Mouse (Mus musculus) intestine, embryonic 14.5 days (tissue): Measurements from ENCODE around the gene Il1a. TPM values are rescaled to one million over a fixed set of nuclear protein-coding genes. Genes with fewer than 3 reads are reported as not detected.

Experiments
- ATAC-seq: fragments of 200-750 bp; cut with Nextera tagmentation; replicated peaks from 2 replicates; pipeline ENCODE4 v1.8.0; 2017; ENCODE audit warnings: low read depth, moderate number of reproducible peaks, moderate TSS enrichment, moderate library complexity; ENCODE audit not compliant: low FRiP score, low TSS enrichment
- DNase-seq: peaks from one replicate; pipeline ENCODE4 v3.0.0-alpha.2; 2018; ENCODE audit warnings: low spot score
- H3K27ac ChIP-seq: fragments of 300-500 bp; sonication (generic); 2 replicates; pipeline ENCODE4 v1.5.1; 2014; ENCODE audit warnings: low read depth, mild to moderate bottlenecking, control low read depth
- H3K27me3 ChIP-seq: fragments of 300-500 bp; sonication (generic); replicated peaks from 2 replicates; pipeline ENCODE4 v1.6.1; 2014; ENCODE audit warnings: low read length, control low read depth; ENCODE audit not compliant: control insufficient read depth, insufficient read depth
- H3K36me3 ChIP-seq: fragments of 300-500 bp; sonication (generic); 2 replicates; pipeline ENCODE4 v1.6.1; 2014; ENCODE audit warnings: low read length, control low read depth; ENCODE audit not compliant: control insufficient read depth, insufficient read depth
- H3K4me1 ChIP-seq: fragments of 300-500 bp; sonication (generic); replicated peaks from 2 replicates; pipeline ENCODE4 v1.6.1; 2014; ENCODE audit warnings: low read length, control low read depth, mixed read lengths; ENCODE audit not compliant: control insufficient read depth, insufficient read depth
- H3K4me2 ChIP-seq: fragments of 300-500 bp; sonication (generic); 2 replicates; pipeline ENCODE4 v1.6.1; 2014; ENCODE audit warnings: low read length
- H3K4me3 ChIP-seq: fragments of 300-500 bp; sonication (generic); 2 replicates; pipeline ENCODE4 v1.5.1; 2014; ENCODE audit warnings: low read depth, low read length, control low read depth, mixed read lengths
- H3K9ac ChIP-seq: fragments of 300-500 bp; sonication (generic); 2 replicates; pipeline ENCODE4 v1.6.1; 2014; ENCODE audit warnings: mild to moderate bottlenecking, low read length
- H3K9me3 ChIP-seq: fragments of 300-500 bp; sonication (generic); 2 replicates; pipeline ENCODE4 v1.6.1; 2016; ENCODE audit warnings: low read length, control low read depth; ENCODE audit not compliant: control insufficient read depth
- WGBS: fragments of 180-500 bp; shearing (Covaris S2); extraction: QIAGEN DNeasy Blood & Tissue Kit; methylation state at CpG from one replicate; pipeline ENCODE4 v1.1.7; 2014; 5-methylcytosine and 5-hydroxymethylcytosine counted together
- polyA plus RNA-seq: library from polyadenylated mRNA; unstranded; fragments of >200 nt; fragmentation: Nextera tagmentation; extraction: Ambion mirVana; gene quantifications from 2 replicates; pipeline ENCODE4 v1.2.1, GENCODE M21; 2014

Il1a gene
- polyA plus RNA-seq, 1 experiment from 2014 or later = 0.15 TPM

GRCm38 (mm10) chr2:129315831-129316230, 6.1 kb upstream of the Il1a start:
- Histone ChIP-seq H3K36me3 (no peaks in the 10 kb centered on the region), H3K9ac (no peak overlapping the region), H3K4me2 (no peak overlapping the region), H3K27me3 (no peaks in the 10 kb centered on the region), H3K4me3 (no peak overlapping the region), H3K27ac (no peak overlapping the region), H3K9me3 (no peaks in the 10 kb centered on the region), H3K4me1 (no peaks in the 10 kb centered on the region)
- no peak for DNase-seq
- no peak for ATAC-seq
- WGBS = 70% methylated on average over 4 of the region's 4 CpGs

DNA sequence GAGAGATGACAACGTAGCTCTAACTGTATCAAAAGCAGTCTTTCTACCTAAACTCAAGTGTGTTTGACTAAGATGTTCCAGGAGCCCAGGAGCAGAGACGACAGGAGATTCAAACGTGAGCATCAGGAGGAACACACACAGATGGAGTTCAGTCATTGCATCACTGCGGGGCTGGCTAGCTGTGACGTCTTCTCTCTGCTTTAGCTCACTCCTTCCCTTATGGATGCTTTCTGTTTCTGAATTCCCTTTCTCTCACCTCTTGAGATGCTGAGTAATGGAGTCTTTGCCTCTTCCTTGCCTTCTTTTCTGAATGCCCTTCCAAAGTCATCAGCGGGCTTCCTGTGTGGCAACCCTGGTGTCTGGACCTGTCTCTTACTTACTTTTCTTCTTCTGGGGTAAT, 5.1 kb upstream of the Il1a start:
- Histone ChIP-seq H3K4me1 (no peaks in the 10 kb centered on the region), H3K36me3 (no peaks in the 10 kb centered on the region), H3K4me3 (no peak overlapping the region), H3K4me2 (no peak overlapping the region), H3K9me3 (no peaks in the 10 kb centered on the region), H3K27me3 (no peaks in the 10 kb centered on the region), H3K27ac (no peak overlapping the region), H3K9ac (no peak overlapping the region)
- WGBS = 86% methylated on average over 6 of the region's 6 CpGs
- DNase-seq (no peak), ATAC-seq (no peak)

- no peak overlapping the region for H3K9ac ChIP-seq
- WGBS = 88% methylated on average over 1 of the region's 1 CpGs
- no peaks in the 10 kb centered on the region for H3K4me1 ChIP-seq
- no peak overlapping the region for H3K4me2 ChIP-seq
- no peaks in the 10 kb centered on the region for H3K9me3 ChIP-seq
- ATAC-seq (no peak), DNase-seq (no peak)
- H3K27ac ChIP-seq = no peak overlapping the region
- H3K27me3 ChIP-seq = no peaks in the 10 kb centered on the region
- no peak overlapping the region for H3K4me3 ChIP-seq
- no peaks in the 10 kb centered on the region for H3K36me3 ChIP-seq
These were observed 4.2 kb upstream of the Il1a start for GRCm38 (mm10) chr2:129313934-129314333.

- Histone ChIP-seq H3K4me3 (no peak overlapping the region), H3K4me2 (no peak overlapping the region), H3K9me3 (no peaks in the 10 kb centered on the region), H3K27ac (no peak overlapping the region), H3K36me3 (no peaks in the 10 kb centered on the region), H3K9ac (no peak overlapping the region), H3K27me3 (no peaks in the 10 kb centered on the region), H3K4me1 (no peaks in the 10 kb centered on the region)
- DNase-seq (no peak), ATAC-seq (no peak)
- 74% methylated on average over 4 of the region's 4 CpGs for WGBS
These were observed 3.8 kb downstream of the Il1a start for GRCm38 (mm10) chr2:129306020-129306419.

GRCm38 (mm10) chr2:129297589-129297982, 12.2 kb downstream of the Il1a start:
- peak overlapping the region; percentile 97 for H3K4me3 ChIP-seq
- peak overlapping the region; percentile 80 for H3K27ac ChIP-seq
- no peak for DNase-seq
- H3K9ac ChIP-seq = peak overlapping the region; percentile 67
- ATAC-seq = peak; percentile 75
- H3K27me3 ChIP-seq = no peaks in the 10 kb centered on the region
- H3K9me3 ChIP-seq = no peaks in the 10 kb centered on the region
- peak overlapping the region; percentile 83 for H3K4me2 ChIP-seq
- H3K4me1 ChIP-seq = peaks cover 19% of the 10 kb centered on the region
- H3K36me3 ChIP-seq = peaks cover 14% of the 10 kb centered on the region
- WGBS = 4% methylated on average over 10 of the region's 10 CpGs

DNA sequence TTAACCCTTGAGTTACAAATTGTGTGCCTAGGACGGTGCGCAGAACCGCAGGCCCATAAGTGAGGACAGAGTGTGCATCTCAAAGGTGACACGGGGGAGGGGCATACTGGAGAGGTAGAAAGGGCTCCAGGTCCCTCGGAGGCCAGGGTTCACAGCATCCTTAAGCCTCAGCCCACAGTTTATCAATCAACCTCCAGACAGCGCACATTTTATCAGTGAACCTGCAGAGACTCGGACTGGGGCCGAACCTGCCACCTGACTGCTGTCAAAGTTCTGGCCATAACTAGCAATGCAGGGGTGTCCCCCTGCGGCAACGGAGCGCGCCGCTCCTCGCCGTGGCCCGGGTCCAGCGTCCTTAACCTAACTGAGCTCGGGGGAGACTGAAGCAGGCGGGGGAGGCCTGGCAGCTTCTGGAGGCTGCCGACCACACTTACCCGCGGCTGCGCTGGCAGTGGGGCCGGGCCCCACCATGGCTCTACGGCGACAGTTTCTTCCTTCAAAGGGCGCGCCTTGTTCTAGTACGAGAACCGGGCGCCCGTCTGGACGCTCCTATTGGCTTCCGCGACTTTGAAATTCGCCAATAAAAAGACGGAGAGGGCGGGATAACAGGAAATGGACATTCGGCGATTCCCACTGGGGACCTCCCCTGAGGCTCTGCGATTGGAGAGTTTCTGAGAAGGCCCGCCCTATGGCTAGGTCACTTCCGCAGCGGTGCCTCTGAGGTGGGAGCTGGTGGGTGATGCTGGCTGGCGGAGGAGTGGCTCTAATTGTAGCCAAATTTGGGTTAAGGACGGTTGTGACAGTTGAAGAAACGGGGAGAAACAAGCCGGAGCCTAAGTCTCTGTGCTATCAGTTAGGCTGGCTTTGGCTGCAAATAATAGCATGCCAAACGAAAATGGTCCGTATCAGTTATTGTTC, 12.8 kb downstream of the Il1a start, which contains the start of gene Ckap2l:
Gene Ckap2l, minus strand, starts transcription at position 542 of the 918 bp plus-strand sequence.
- Histone ChIP-seq H3K27ac (peak within 1 kb of the TSS; percentile 80), H3K9me3 (no peaks in the 10 kb centered on the region), H3K4me1 (peaks cover 19% of the 10 kb centered on the region), H3K4me2 (peak within 1 kb of the TSS; percentile 83), H3K9ac (peak within 1 kb of the TSS; percentile 79), H3K36me3 (peaks cover 14% of the 10 kb centered on the region), H3K4me3 (peak within 1 kb of the TSS; percentile 97), H3K27me3 (no peaks in the 10 kb centered on the region)
- ATAC-seq (peak; percentile 100), DNase-seq (peak; percentile 96)
- under 1% methylated on average over 49 of the region's 50 CpGs for WGBS

GRCm38 (mm10) chr2:129296086-129296485, 13.7 kb downstream of the Il1a start:
- WGBS = 65% methylated on average over 5 of the region's 5 CpGs
- peaks cover 17% of the 10 kb centered on the region for H3K36me3 ChIP-seq
- peak overlapping the region; percentile 79 for H3K9ac ChIP-seq
- no peaks in the 10 kb centered on the region for H3K9me3 ChIP-seq
- H3K4me1 ChIP-seq = peaks cover 19% of the 10 kb centered on the region
- no peak for DNase-seq
- H3K27ac ChIP-seq = no peak overlapping the region
- ATAC-seq = no peak
- peak overlapping the region; percentile 97 for H3K4me3 ChIP-seq
- H3K27me3 ChIP-seq = no peaks in the 10 kb centered on the region
- peak overlapping the region; percentile 72 for H3K4me2 ChIP-seq

DNA sequence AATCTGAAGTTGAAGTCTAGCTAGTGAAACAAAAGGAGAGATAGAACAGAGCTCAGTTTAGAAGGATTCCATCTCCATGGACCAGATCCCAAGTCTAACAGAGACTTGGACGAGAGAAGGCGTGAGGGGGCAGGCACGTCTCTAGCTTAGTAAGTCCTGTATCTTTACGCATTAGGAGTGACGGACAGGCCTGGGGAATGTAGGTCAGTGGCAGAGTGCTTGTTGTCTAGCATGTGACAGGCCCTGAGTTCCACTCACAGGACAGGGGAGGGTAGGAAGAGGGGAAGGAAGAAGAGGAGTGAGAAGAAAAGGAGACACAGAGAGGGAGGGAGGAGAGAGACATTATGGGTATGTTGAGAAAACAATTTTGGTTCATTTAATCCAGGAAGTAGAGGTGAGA, 14.7 kb downstream of the Il1a start:
- H3K4me1 ChIP-seq = peaks cover 19% of the 10 kb centered on the region
- WGBS = 93% methylated on average over 5 of the region's 5 CpGs
- no peak overlapping the region for H3K4me2 ChIP-seq
- no peak overlapping the region for H3K9ac ChIP-seq
- H3K27ac ChIP-seq = no peak overlapping the region
- H3K36me3 ChIP-seq = peaks cover 26% of the 10 kb centered on the region
- no peak for DNase-seq
- H3K9me3 ChIP-seq = no peaks in the 10 kb centered on the region
- H3K4me3 ChIP-seq = no peak overlapping the region
- no peak for ATAC-seq
- H3K27me3 ChIP-seq = no peaks in the 10 kb centered on the region

DNA sequence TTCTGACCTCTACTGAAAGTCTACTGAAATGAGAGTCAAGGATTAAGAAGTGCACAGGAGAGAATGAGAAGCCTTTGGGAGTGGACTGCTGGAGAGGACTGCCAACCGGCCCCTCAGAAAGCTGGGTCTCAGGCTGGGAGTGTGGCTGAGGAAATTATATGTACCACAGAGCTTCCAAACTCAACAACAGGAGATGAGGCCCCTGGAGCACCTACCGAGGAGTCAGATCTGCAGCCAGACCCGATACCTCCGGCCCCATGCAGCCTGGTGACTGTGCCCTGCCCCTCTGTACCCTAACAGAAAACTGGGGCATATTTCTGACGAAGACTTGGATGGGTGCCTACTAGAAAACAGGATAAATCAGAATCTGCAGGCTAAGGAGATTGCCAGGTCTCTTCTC, 35.9 kb downstream of the Il1a start:
- no peak overlapping the region for H3K27ac ChIP-seq
- 96% methylated on average over 5 of the region's 5 CpGs for WGBS
- H3K27me3 ChIP-seq = no peaks in the 10 kb centered on the region
- H3K4me2 ChIP-seq = no peak overlapping the region
- no peak overlapping the region for H3K4me3 ChIP-seq
- DNase-seq (peak; percentile 42), ATAC-seq (no peak)
- H3K9me3 ChIP-seq = no peaks in the 10 kb centered on the region
- H3K36me3 ChIP-seq = peaks cover 85% of the 10 kb centered on the region
- H3K4me1 ChIP-seq = no peaks in the 10 kb centered on the region
- H3K9ac ChIP-seq = no peak overlapping the region
